Mouse (Mus musculus) cerebellum, adult 2 months (tissue): ENCODE measurements around the gene Nbl1.
A peak's percentile ranks its signal among the peaks of the same experiment; 100 is the strongest.

Experiments used
- CTCF ChIP-seq: fragments of 200-500 bp; IDR thresholded peaks from 2 replicates; pipeline ENCODE4 v1.5.1; 2011; ENCODE audit warnings: low read depth, mild to moderate bottlenecking, control low read depth, low read length, moderate library complexity, borderline replicate concordance; ENCODE audit not compliant: insufficient read depth
- POLR2A ChIP-seq: fragments of 200-500 bp; IDR thresholded peaks from 2 replicates; pipeline ENCODE4 v1.6.1; 2011; ENCODE audit warnings: low read length, control low read depth, borderline replicate concordance; ENCODE audit not compliant: insufficient read depth

DNA sequence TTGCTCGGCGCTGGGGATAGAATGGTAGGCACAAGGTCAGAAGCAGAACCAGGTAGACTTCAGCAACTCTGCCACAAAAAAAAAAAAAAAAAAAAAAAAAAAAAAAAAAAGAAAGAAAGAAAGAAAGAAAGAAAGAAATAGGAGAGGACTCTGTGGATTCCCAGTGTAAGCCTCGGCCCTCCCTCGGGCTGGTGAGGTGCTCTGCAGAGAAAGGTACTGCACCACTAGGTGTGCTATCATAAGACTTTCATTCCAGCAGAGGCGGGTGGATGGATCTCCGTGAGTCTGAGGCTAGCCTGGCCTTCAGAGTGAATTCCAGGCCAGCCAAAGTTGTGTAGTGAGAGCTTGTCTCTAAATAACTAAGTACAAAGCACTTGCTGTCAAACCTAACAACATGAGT lies 49.0 kb upstream of the Nbl1 start:
- TF ChIP-seq CTCF = 0 out of 2 replicates have a peak, but pooled peaks have one; percentile 21
- TF ChIP-seq POLR2A = no peak
